Mouse (Mus musculus) CD4-positive naive resting alpha-beta T cell, adult 76 days (primary cell): ENCODE results near the gene Phlpp1. TPM values are rescaled to one million over a fixed set of nuclear protein-coding genes. Genes with fewer than 3 reads are reported as not detected.

Experiments used
- total RNA-seq: library from RNA; stranded (reverse); gene quantifications from one replicate; pipeline ENCODE4 v1.2.4, GENCODE M21; 2023

Phlpp1 gene
- 13.0 TPM for total RNA-seq

DNA sequence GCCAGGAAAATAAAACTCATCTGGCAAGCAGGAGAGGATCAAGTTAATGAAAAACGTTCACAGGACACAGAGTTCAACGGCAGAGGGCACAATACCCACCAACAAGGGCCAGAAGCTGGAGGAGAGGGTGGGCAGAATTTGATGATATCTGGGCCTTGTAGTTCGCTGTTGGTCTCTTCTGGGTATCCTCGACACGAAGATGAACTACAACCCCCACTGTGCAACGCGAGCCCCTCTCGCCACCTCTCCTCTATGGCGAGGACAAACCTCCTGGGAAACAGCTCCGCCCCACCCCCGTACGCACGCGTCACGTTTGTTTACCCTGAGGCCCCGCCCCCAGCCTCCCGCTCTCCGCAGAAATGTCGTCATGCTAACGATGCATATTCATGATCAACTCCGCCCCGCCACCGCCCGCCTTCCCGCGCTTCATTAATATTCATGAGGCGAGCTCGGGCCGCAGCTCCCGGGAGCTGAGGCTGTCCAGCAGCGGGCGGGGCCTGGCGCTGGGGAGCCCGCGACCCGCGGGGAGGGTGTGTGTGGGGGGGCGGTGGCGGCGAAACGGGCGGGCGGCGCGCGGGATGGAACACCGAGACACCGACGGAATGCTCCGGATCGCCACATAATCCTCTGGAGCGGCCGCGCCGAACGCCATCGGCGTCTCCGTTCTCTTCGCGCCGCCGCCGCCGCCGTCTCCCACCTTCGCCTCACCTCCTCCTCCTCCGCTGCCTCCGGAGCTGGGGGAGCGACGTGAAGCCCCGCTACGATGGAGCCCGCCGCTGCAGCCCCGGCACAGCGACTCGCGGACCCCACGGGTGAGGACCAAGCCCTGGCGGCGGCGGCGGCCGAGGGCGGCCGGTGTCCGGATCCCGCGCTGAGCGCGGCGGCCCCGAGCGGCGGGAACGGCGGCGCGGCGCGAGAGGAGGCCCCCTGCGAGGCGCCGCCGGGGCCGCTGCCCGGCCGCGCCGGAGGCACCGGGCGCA lies at the start of gene Phlpp1:
Phlpp1 (plus strand) TSS at position 512 of the 980 bp plus-strand sequence.

Other genes starting within 250 kb of the Phlpp1 start
- gene Zcchc2, start 181.3 kb upstream of the Phlpp1 start, total RNA-seq, result 40.4 TPM